Mouse (Mus musculus): ENCODE data around the gene Ankrd17. TPM values are rescaled to one million over a fixed set of nuclear protein-coding genes. Genes with fewer than 3 reads are reported as not detected.

Gene Ankrd17
- 26.3 and 26.8 TPM in 2 replicates for polyA plus RNA-seq (2016; fragmentation: Nextera tagmentation; extraction: Ambion mirVana)

GRCm38 (mm10) chr5:90366121-90367066, at the start of gene Ankrd17:
Gene Ankrd17 (minus strand): TSS chr5:90366577.
- H3K4me1 ChIP-seq = peaks cover 19% of the 10 kb centered on the region
- WGBS = under 1% methylated on average over 92 of the region's 104 CpGs
- H3K36me3 ChIP-seq (replicated peaks) = peaks cover 10% of the 10 kb centered on the region
- H3K4me3 ChIP-seq = peak within 1 kb of the TSS; percentile 98
- DNase-seq (ENCODE audit: low spot score) = peak; percentile 94
- H3K27ac ChIP-seq (replicated peaks) = peak within 1 kb of the TSS; percentile 99
- no peaks in the 10 kb centered on the region for H3K9me3 ChIP-seq
- H3K27me3 ChIP-seq (replicated peaks; ENCODE audit: low read depth, poor library complexity, severe bottlenecking) = no peaks in the 10 kb centered on the region

- 71% methylated on average over 6 of the region's 6 CpGs for WGBS
- no peak for DNase-seq (ENCODE audit: low spot score)
- H3K27ac ChIP-seq (replicated peaks) = no peak overlapping the region
- H3K27me3 ChIP-seq (replicated peaks; ENCODE audit: low read depth, poor library complexity, severe bottlenecking) = no peaks in the 10 kb centered on the region
- H3K4me1 ChIP-seq = 0 out of 2 replicates have a peak, but pooled peaks cover 2% of the 10 kb centered on the region
- no peaks in the 10 kb centered on the region for H3K36me3 ChIP-seq (replicated peaks)
- H3K9me3 ChIP-seq = no peaks in the 10 kb centered on the region
- H3K4me3 ChIP-seq = no peak overlapping the region
Observed at GRCm38 (mm10) chr5:90414925-90415295, 48.5 kb upstream of the Ankrd17 start.

- Histone ChIP-seq H3K4me3 (no peak overlapping the region), H3K36me3 (replicated peaks) (no peaks in the 10 kb centered on the region), H3K27me3 (replicated peaks; ENCODE audit: low read depth, poor library complexity, severe bottlenecking) (no peaks in the 10 kb centered on the region), H3K9me3 (no peaks in the 10 kb centered on the region), H3K27ac (replicated peaks) (no peak overlapping the region), H3K4me1 (0 out of 2 replicates have a peak, but pooled peaks cover 2% of the 10 kb centered on the region)
- no peak for DNase-seq (ENCODE audit: low spot score)
- 83% methylated on average over 8 of the region's 8 CpGs for WGBS
Observed at GRCm38 (mm10) chr5:90414142-90414924, 48.0 kb upstream of the Ankrd17 start.

DNA sequence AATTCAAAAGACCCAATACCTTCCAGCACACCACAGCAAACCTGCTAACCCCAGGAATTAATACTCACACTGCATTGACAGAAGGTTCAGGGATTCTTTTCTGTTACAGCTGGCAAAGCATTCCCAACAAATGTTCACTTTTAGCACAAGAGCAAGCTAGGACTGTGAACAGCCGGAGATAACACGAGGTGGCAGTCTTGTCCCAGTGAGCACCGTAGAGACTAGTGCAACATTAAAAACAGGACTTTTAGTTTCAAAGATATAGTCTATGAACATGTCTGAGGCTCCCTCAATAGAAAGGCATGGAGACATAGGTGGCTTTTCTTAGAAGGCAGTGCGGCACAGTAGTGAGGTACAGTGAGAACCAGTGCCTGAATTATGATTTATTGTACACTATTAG, 38.8 kb upstream of the Ankrd17 start:
- no peak for DNase-seq (ENCODE audit: low spot score)
- Histone ChIP-seq H3K27me3 (replicated peaks; ENCODE audit: low read depth, poor library complexity, severe bottlenecking) (no peaks in the 10 kb centered on the region), H3K4me1 (no peaks in the 10 kb centered on the region), H3K36me3 (replicated peaks) (no peaks in the 10 kb centered on the region), H3K9me3 (no peaks in the 10 kb centered on the region), H3K4me3 (no peak overlapping the region), H3K27ac (replicated peaks) (no peak overlapping the region)
- 88% methylated on average over 4 of the region's 4 CpGs for WGBS

DNA sequence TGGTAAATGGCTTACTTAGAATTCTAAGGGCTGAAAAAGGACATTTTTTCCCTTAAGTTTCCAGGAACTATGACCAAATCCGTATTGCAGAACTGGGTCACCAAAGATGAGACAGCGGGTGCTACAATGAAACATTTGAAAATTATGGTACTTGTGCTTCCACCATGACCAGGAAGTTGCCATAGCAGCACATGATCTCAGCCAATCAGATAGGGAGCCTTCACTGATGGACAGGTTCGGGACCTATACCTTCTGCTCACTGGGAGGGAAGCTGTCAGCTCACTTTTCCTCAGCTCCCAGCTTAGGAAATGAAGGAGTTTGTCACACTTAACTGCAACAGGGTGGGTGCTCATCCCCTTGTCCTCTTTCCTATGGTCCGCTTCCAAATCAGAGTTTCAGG, 30.4 kb upstream of the Ankrd17 start:
- Histone ChIP-seq H3K4me3 (no peak overlapping the region), H3K36me3 (replicated peaks) (no peaks in the 10 kb centered on the region), H3K27me3 (replicated peaks; ENCODE audit: low read depth, poor library complexity, severe bottlenecking) (no peaks in the 10 kb centered on the region), H3K27ac (replicated peaks) (no peak overlapping the region), H3K9me3 (no peaks in the 10 kb centered on the region), H3K4me1 (no peaks in the 10 kb centered on the region)
- no peak for DNase-seq (ENCODE audit: low spot score)
- 87% methylated on average over 4 of the region's 4 CpGs for WGBS

DNA sequence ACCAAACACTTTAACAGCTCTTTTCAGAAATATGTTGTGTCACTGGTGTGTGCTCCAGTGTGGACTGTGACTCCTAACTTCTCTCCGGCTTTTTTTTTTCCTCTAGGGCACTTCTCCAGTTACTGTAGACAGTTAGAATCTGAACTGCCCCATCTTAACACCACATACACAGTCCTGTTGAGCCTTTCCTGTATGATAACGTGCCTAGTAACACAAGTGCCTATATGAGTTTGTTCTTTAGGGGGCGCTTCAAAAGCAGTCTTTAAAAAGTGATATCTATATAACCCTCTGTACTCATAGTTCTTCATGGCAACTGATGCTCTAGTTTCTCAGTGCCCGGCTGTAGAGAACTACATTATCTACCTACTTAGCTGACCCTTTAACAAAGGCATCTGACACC, 27.9 kb upstream of the Ankrd17 start:
- Histone ChIP-seq H3K27me3 (replicated peaks; ENCODE audit: low read depth, poor library complexity, severe bottlenecking) (no peaks in the 10 kb centered on the region), H3K4me1 (no peaks in the 10 kb centered on the region), H3K36me3 (replicated peaks) (no peaks in the 10 kb centered on the region), H3K9me3 (no peaks in the 10 kb centered on the region), H3K4me3 (no peak overlapping the region), H3K27ac (replicated peaks) (no peak overlapping the region)
- no peak for DNase-seq (ENCODE audit: low spot score)
- 78% methylated on average over 4 of the region's 4 CpGs for WGBS

- no peaks in the 10 kb centered on the region for H3K9me3 ChIP-seq
- H3K27ac ChIP-seq (replicated peaks) = no peak overlapping the region
- DNase-seq (ENCODE audit: low spot score) = no peak
- H3K4me1 ChIP-seq = no peaks in the 10 kb centered on the region
- no peaks in the 10 kb centered on the region for H3K27me3 ChIP-seq (replicated peaks; ENCODE audit: low read depth, poor library complexity, severe bottlenecking)
- no peaks in the 10 kb centered on the region for H3K36me3 ChIP-seq (replicated peaks)
- H3K4me3 ChIP-seq = no peak overlapping the region
- 68% methylated on average over 5 of the region's 5 CpGs for WGBS
Observed at GRCm38 (mm10) chr5:90393764-90394163, 27.4 kb upstream of the Ankrd17 start.

DNA sequence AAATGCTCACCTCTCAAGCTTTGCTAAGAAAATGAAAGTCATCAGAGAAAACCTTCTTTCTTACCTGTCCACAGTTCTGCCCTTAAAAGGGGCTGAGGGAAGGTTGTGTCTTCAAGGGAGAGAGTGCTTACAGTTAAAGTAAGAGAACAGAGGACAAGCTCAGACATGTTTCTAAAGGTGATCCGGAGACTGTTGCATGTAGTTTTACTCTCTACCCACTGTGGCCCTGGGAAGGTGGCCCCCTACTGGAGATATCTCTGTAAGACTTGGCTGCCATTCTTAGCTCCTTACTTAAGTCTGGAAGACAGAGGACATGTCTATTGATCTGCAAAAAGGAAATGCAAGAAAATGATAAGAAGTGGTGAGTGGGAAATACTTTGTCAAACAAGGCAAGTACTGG, 16.7 kb upstream of the Ankrd17 start:
- DNase-seq (ENCODE audit: low spot score) = no peak
- no peak overlapping the region for H3K4me3 ChIP-seq
- no peaks in the 10 kb centered on the region for H3K36me3 ChIP-seq (replicated peaks)
- no peaks in the 10 kb centered on the region for H3K4me1 ChIP-seq
- no peaks in the 10 kb centered on the region for H3K9me3 ChIP-seq
- H3K27ac ChIP-seq (replicated peaks) = no peak overlapping the region
- H3K27me3 ChIP-seq (replicated peaks; ENCODE audit: low read depth, poor library complexity, severe bottlenecking) = no peaks in the 10 kb centered on the region
- WGBS = 49% methylated on average over 1 of the region's 1 CpGs

DNA sequence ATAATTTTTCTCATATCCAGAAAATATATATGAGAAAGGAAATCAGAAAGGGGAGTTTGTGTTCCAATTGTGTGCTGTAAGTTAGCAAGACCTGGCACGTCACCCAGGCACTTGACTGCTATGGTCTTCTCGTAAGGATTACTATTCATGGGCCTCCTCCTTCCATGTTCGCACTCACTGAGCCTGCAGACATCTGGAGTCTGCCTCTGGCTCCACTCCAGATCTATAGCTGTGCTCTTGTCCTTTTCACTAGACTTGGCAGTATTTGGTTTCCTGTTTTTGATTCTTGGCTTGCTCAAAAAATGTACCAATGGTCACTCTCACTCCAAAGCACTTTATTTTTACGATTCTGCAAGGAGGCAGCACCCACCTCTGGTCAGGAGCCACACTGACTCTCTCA, 15.1 kb upstream of the Ankrd17 start:
- Histone ChIP-seq H3K4me3 (no peak overlapping the region), H3K27ac (replicated peaks) (no peak overlapping the region), H3K4me1 (no peaks in the 10 kb centered on the region), H3K36me3 (replicated peaks) (no peaks in the 10 kb centered on the region), H3K27me3 (replicated peaks; ENCODE audit: low read depth, poor library complexity, severe bottlenecking) (no peaks in the 10 kb centered on the region), H3K9me3 (no peaks in the 10 kb centered on the region)
- no peak for DNase-seq (ENCODE audit: low spot score)
- WGBS = 82% methylated on average over 4 of the region's 4 CpGs

- 93% methylated on average over 4 of the region's 4 CpGs for WGBS
- no peak for DNase-seq (ENCODE audit: low spot score)
- Histone ChIP-seq H3K36me3 (replicated peaks) (no peaks in the 10 kb centered on the region), H3K27ac (replicated peaks) (no peak overlapping the region), H3K27me3 (replicated peaks; ENCODE audit: low read depth, poor library complexity, severe bottlenecking) (no peaks in the 10 kb centered on the region), H3K4me3 (no peak overlapping the region), H3K4me1 (no peaks in the 10 kb centered on the region), H3K9me3 (no peaks in the 10 kb centered on the region)
Observed at GRCm38 (mm10) chr5:90373708-90374107, 7.3 kb upstream of the Ankrd17 start.

GRCm38 (mm10) chr5:90370401-90370800, 4.0 kb upstream of the Ankrd17 start:
- WGBS = 83% methylated on average over 5 of the region's 5 CpGs
- 0 out of 2 replicates have a peak, but pooled peaks cover 4% of the 10 kb centered on the region for H3K4me1 ChIP-seq
- H3K9me3 ChIP-seq = no peaks in the 10 kb centered on the region
- H3K27ac ChIP-seq (replicated peaks) = no peak overlapping the region
- H3K27me3 ChIP-seq (replicated peaks; ENCODE audit: low read depth, poor library complexity, severe bottlenecking) = no peaks in the 10 kb centered on the region
- no peak for DNase-seq (ENCODE audit: low spot score)
- no peaks in the 10 kb centered on the region for H3K36me3 ChIP-seq (replicated peaks)
- no peak overlapping the region for H3K4me3 ChIP-seq

DNA sequence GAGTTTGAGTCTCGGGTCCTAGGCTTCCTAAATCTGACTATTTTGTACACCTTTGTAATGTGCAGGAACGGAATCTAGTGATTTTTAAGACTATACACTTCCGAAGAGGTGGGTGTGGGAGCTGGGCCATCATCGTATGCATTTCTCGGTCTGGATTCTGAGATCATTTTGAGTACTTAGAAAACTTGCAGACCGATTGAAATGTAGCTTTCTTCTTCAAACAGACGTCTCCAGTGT, 608 bp upstream of the Ankrd17 start, which contains the start of gene Gm9958:
Gene Gm9958 (plus strand): TSS at position 138 of the 237 bp plus-strand sequence.
- 4% methylated on average over 7 of the region's 7 CpGs for WGBS
- H3K36me3 ChIP-seq (replicated peaks) = peaks cover 5% of the 10 kb centered on the region; the same call in 1 of the 2 replicates

More for the DNA sequence above, 608 bp upstream of the Ankrd17 start, which contains the start of gene Gm9958:
- H3K4me3 ChIP-seq = peak within 1 kb of the TSS; percentile 98
- peak within 1 kb of the TSS; percentile 99 for H3K27ac ChIP-seq (replicated peaks)
- no peaks in the 10 kb centered on the region for H3K9me3 ChIP-seq
- no peak for DNase-seq (ENCODE audit: low spot score)
- peaks cover 19% of the 10 kb centered on the region for H3K4me1 ChIP-seq
- no peaks in the 10 kb centered on the region for H3K27me3 ChIP-seq (replicated peaks; ENCODE audit: low read depth, poor library complexity, severe bottlenecking)

All from embryonic facial prominence, embryonic 10.5 days (tissue).